Comparison of ENCODE assay signal across 1 mouse cellular context in the genomic region with DNA sequence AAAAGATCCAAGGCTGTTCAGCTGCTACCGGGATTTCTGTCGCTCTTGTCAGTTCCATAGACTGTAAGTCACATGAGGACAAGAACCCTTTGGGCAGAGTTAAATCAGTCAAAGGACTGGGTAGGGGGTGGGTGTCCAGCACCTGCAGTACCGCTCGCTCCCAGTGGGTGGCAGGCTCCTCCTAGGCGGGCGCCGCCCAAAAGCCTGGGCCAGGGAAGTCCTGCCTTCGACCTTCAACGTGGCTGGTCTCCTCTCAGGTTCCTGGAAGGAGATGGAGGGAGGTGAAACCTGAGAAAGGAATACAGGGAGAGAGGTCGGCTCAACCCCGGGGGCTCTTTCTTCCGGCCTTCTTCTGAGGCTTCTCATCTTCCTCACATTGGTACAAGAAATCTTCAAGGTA.
TF ChIP-seq lines count a peak whose summit lies in the region.

No protein-coding gene starts in this region.

TF ChIP-seq in C2C12, 6 proteins besides CTCF, POLR2A, EP300 and RAD21:
- TF ChIP-seq MAX (IDR thresholded peaks at IDR 0.05) (no peak), MYOG (IDR thresholded peaks at IDR 0.05; ENCODE audit: control insufficient read depth, extremely low read depth, insufficient read length) (no peak), FOSL1 (IDR thresholded peaks at IDR 0.05; ENCODE audit: insufficient read depth, low read length, poor library complexity, severe bottlenecking) (no peak), MYOD1 (IDR thresholded peaks at IDR 0.05; ENCODE audit: control insufficient read depth, insufficient read length, low read depth) (no peak), USF1 (IDR thresholded peaks at IDR 0.05; ENCODE audit: low read depth) (no peak), CEBPB (IDR thresholded peaks at IDR 0.05; ENCODE audit: low read depth) (no peak)
